Mouse (Mus musculus) Muller cell, postnatal 12 days (primary cell): Measurements from ENCODE around the gene Ogdh.

ENCODE experiments used
- DNase-seq: peaks from one replicate; pipeline ENCODE4 v3.0.0-alpha.2; 2015; ENCODE audit errors: inconsistent ontology term

Ogdh gene

GRCm38 (mm10) chr11:6405591-6406081 is 114.2 kb downstream of the Ogdh start:
- DNase-seq = no peak
